Mouse (Mus musculus): Measurements from ENCODE around the gene Lenep. TPM values are rescaled to one million over a fixed set of nuclear protein-coding genes. Genes with fewer than 3 reads are reported as not detected.
A peak's percentile ranks its signal among the peaks of the same experiment; 100 is the strongest.

Lenep gene
- polyA plus RNA-seq, 1 experiment = 4.0 TPM

DNA sequence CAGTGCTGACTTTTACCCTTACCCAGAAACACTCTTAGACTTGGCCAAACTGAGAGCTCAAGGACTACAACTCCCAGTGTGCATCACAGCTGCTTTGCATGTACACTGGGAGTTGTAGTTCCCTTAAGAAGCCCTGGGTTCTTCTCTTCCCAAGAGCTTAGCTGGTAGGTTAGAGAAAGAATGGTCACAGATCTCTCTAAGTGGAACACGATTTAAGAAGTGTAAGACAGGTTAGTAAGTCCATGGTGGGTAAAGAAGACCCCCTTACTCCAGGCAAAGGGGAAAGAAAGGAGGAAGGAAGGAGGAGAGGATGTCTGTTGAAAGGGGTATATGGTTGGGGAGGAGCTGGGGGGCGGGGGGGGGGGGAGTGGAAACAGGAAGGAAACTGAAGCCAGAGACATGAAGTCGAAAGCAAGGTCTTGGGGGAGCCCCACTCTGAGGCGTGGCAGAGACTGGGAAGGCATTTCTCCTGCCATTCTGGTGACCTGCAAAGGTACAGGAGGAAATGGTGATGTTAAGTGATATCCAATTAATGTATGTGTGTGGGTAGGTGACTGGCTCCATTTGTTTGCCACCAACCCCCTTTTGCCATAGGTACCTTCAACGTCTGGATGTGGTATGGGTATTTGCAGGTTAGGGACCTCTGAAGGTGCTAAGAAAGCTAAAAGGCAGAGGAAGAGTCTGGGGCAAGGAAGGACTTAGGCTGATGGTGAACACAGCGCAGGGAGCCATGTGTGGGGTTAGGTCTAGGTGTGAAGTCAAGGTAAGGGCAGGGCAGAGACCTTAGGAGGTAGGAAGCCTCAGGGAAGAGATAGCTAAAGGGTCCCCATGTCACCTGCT lies 13.5 kb downstream of the Lenep start:
- DNase-seq = peak in 1 of 2 experiments; percentile 50
- Histone ChIP-seq H3K4me3 (replicated peaks; ENCODE audit: insufficient read depth, low read depth, low read length) (no peak overlapping the region), H3K4me1 (ENCODE audit: control insufficient read depth, insufficient read depth, low read length) (peaks cover 32% of the 10 kb centered on the region), H3K27ac (ENCODE audit: insufficient read depth, low read length) (no peak overlapping the region), H3K27me3 (ENCODE audit: control insufficient read depth, insufficient read depth, low read length) (no peaks in the 10 kb centered on the region)
- TF ChIP-seq POLR2A (IDR thresholded peaks at IDR 0.05; ENCODE audit: borderline replicate concordance, insufficient read depth, low read length) = no peak
- TF ChIP-seq CTCF (IDR thresholded peaks at IDR 0.05; ENCODE audit: borderline replicate concordance, insufficient read depth, low read depth, low read length) = no peak
- WGBS = 66% methylated on average over 6 of the region's 6 CpGs

GRCm38 (mm10) chr3:89388134-89388881 lies 14.3 kb downstream of the Lenep start:
- H3K27me3 ChIP-seq (ENCODE audit: control insufficient read depth, insufficient read depth, low read length) = no peaks in the 10 kb centered on the region
- H3K4me3 ChIP-seq (replicated peaks; ENCODE audit: insufficient read depth, low read depth, low read length) = no peak overlapping the region
- TF ChIP-seq CTCF (IDR thresholded peaks at IDR 0.05; ENCODE audit: borderline replicate concordance, insufficient read depth, low read depth, low read length) (no peak), POLR2A (IDR thresholded peaks at IDR 0.05; ENCODE audit: borderline replicate concordance, insufficient read depth, low read length) (no peak)
- peaks cover 38% of the 10 kb centered on the region for H3K4me1 ChIP-seq (ENCODE audit: control insufficient read depth, insufficient read depth, low read length)
- WGBS = 24% methylated on average over 11 of the region's 11 CpGs
- no peak overlapping the region for H3K27ac ChIP-seq (ENCODE audit: insufficient read depth, low read length)
- peak; percentile 57 for DNase-seq

GRCm38 (mm10) chr3:89387632-89388031 lies 15.0 kb downstream of the Lenep start:
- TF ChIP-seq CTCF (IDR thresholded peaks at IDR 0.05; ENCODE audit: borderline replicate concordance, insufficient read depth, low read depth, low read length) (no peak), POLR2A (IDR thresholded peaks at IDR 0.05; ENCODE audit: borderline replicate concordance, insufficient read depth, low read length) (no peak)
- no peak overlapping the region for H3K4me3 ChIP-seq (replicated peaks; ENCODE audit: insufficient read depth, low read depth, low read length)
- peak in 1 of 2 experiments; percentile 27 for DNase-seq
- 65% methylated on average over 11 of the region's 11 CpGs for WGBS
- no peaks in the 10 kb centered on the region for H3K27me3 ChIP-seq (ENCODE audit: control insufficient read depth, insufficient read depth, low read length)
- no peak overlapping the region for H3K27ac ChIP-seq (ENCODE audit: insufficient read depth, low read length)
- peaks cover 38% of the 10 kb centered on the region for H3K4me1 ChIP-seq (ENCODE audit: control insufficient read depth, insufficient read depth, low read length)

DNA sequence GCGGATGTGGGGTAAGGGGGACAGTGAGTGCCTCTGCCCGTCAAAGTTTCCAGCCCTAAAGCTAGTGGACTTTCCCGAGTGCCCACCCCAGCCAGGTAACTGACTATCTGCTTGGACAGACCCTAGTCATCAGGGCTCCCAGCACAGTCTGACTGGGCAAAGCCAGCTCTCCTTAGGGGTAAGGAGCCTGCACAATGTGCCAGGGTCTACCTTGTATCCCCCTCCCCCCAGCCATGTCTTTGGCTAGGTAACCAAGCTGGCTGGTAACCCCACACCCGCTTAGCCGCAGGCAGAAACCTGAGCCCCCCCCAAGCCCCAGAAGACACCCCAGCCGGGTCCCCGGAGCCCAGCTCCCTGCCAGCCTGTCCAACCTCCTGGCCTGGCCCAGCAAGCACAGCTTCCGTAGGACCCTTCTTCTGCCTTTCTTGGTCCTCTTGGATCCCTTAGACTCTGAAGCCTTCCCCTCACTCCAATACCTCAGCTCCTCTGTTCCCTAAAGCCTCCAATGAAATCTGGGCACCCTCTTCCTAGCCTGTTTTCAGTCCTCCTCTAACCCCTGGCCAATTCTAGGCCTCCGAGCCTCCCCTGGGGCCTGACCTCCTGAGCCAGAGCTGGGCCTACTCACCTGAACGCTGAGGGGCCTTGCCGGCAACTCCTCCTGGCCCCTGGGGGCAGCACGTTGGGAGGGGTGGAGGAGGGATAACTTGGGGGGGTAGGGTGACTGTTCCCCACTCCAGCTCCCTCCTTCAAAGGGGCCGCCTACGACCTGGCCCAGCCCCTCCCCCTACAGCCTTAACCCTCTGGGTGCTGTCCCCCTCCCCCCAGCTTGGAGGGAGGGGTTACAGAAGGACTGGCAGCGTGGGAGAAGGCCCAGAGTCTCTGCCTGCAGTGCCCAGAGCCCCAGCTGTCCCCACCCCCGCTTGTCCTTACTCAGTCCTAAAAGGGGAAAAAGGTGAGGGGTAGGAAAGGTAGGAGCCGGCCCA lies 15.9 kb downstream of the Lenep start:
- H3K4me1 ChIP-seq (ENCODE audit: control insufficient read depth, insufficient read depth, low read length) = peaks cover 38% of the 10 kb centered on the region
- 65% methylated on average over 17 of the region's 17 CpGs for WGBS
- no peak overlapping the region for H3K27ac ChIP-seq (ENCODE audit: insufficient read depth, low read length)
- no peaks in the 10 kb centered on the region for H3K27me3 ChIP-seq (ENCODE audit: control insufficient read depth, insufficient read depth, low read length)
- no peak overlapping the region for H3K4me3 ChIP-seq (replicated peaks; ENCODE audit: insufficient read depth, low read depth, low read length)
- DNase-seq = no peak
- TF ChIP-seq POLR2A (IDR thresholded peaks at IDR 0.05; ENCODE audit: borderline replicate concordance, insufficient read depth, low read length) (no peak), CTCF (IDR thresholded peaks at IDR 0.05; ENCODE audit: borderline replicate concordance, insufficient read depth, low read depth, low read length) (no peak)

DNA sequence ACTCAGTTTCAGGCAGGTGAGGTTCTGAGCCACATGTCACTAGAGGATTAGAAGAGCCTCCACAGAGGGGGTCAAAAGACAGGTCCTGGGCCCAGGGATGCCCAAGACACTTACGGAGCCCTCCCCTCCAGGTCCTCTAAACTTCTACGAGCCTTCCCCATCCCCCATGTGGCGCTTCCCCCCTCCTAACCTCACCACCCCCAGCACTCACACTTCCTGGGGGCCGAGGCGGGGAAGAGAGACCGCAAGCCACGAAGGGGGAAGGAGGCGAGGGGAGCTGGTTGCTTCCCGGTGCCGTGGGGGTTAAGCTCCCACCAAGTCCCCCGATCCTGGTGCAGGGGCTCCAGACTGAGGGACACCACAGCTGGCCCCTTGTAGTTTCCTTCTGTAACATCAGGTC lies 17.1 kb downstream of the Lenep start:
- Histone ChIP-seq H3K4me3 (replicated peaks; ENCODE audit: insufficient read depth, low read depth, low read length) (no peak overlapping the region), H3K4me1 (ENCODE audit: control insufficient read depth, insufficient read depth, low read length) (peaks cover 33% of the 10 kb centered on the region), H3K27me3 (ENCODE audit: control insufficient read depth, insufficient read depth, low read length) (no peaks in the 10 kb centered on the region), H3K27ac (ENCODE audit: insufficient read depth, low read length) (no peak overlapping the region)
- peak in 1 of 2 experiments; percentile 5 for DNase-seq
- TF ChIP-seq CTCF (IDR thresholded peaks at IDR 0.05; ENCODE audit: borderline replicate concordance, insufficient read depth, low read depth, low read length) (no peak), POLR2A (IDR thresholded peaks at IDR 0.05; ENCODE audit: borderline replicate concordance, insufficient read depth, low read length) (no peak)
- 72% methylated on average over 11 of the region's 11 CpGs for WGBS

GRCm38 (mm10) chr3:89384331-89385076 lies 18.1 kb downstream of the Lenep start:
- Histone ChIP-seq H3K27ac (ENCODE audit: insufficient read depth, low read length) (no peak overlapping the region), H3K4me3 (replicated peaks; ENCODE audit: insufficient read depth, low read depth, low read length) (no peak overlapping the region), H3K27me3 (ENCODE audit: control insufficient read depth, insufficient read depth, low read length) (no peaks in the 10 kb centered on the region), H3K4me1 (ENCODE audit: control insufficient read depth, insufficient read depth, low read length) (peaks cover 28% of the 10 kb centered on the region)
- no peak for TF ChIP-seq CTCF (IDR thresholded peaks at IDR 0.05; ENCODE audit: borderline replicate concordance, insufficient read depth, low read depth, low read length)
- no peak for TF ChIP-seq POLR2A (IDR thresholded peaks at IDR 0.05; ENCODE audit: borderline replicate concordance, insufficient read depth, low read length)
- peak in 1 of 2 experiments; percentile 8 for DNase-seq
- 62% methylated on average over 12 of the region's 12 CpGs for WGBS

Data from cerebellum, adult 2 months (tissue).